Mouse (Mus musculus): ENCODE data around the gene Gna11. TPM values are rescaled to one million over a fixed set of nuclear protein-coding genes. Genes with fewer than 3 reads are reported as not detected.

Gna11 gene
- polyA plus RNA-seq, 1 experiment from 2014 or later, result 73.4 TPM

DNA sequence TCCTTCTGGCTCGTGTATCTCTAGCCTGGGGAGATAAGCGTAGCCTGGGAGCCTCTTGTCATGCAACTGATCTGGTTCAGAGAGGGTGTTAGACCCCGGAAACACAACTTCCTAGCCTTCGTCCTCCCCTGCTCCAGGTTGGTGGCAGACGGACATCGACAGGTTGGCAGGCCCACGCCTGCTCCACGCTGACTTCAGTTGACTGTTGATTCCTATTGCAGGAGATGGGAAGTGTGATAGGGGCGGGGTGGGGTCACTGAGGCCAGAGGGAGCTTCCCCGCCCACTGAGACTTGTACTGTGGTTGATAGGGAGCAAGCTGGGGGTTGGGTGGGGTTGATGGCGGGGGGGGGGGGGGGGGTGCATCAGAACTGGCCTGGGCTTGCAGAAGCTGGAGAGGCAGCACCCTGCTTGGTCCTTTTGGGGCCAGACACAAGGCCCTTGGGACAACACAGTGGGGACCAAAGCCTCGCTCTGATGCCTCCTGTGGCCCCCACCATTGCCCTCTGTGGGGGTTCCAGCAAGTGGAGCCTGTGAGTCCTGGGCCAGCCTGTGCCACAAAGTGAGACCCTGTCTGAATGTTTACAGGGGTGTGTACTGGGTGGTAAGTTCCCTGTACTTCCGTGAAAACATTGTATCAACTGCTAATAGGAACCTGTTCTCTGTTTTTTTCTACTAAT is 19.8 kb downstream of the Gna11 start:
- no peak for DNase-seq (ENCODE audit: extremely low spot score, low spot score)
- peaks cover 15% of the 10 kb centered on the region for H3K36me3 ChIP-seq (replicated peaks)
- H3K9me3 ChIP-seq, result no peaks in the 10 kb centered on the region
- H3K27ac ChIP-seq, result no peak overlapping the region
- WGBS, result 73% methylated on average over 11 of the region's 13 CpGs
- no peak overlapping the region for H3K4me3 ChIP-seq
- peaks cover 26% of the 10 kb centered on the region for H3K27me3 ChIP-seq (ENCODE audit: poor library complexity, severe bottlenecking)
- peaks cover 7% of the 10 kb centered on the region for H3K4me1 ChIP-seq

DNA sequence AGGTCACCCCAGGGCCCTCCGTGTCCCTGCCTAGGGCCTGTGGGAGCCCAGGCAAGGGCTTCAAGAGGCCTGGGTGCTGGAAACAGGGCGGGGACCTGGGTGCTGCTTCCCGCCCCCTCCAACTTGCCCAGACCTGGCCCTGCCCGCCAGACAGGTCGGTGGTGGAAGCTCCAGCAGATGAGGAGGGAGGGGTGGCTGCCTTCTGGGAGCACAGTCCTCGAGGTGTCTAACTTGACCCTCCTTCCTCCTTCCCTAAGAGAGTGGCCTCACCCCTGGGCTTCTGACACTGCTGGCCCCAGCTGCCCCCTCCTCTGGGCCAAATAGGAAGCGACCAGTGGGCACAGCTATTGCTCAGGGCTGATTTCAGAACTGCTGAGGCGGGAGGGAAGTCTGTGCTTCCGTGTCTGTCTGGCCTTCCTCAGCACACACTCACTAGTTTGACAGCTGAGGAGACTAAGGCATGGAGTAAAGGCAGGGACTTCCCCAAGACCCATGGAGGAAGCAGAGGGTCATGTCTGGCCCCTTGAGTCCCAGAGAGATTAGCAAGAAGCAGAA is 20.9 kb downstream of the Gna11 start, which contains the start of gene Gna15:
TSS of gene Gna15 (minus strand) at position 175 of the 555 bp plus-strand sequence.
- Histone ChIP-seq H3K4me1 (peaks cover 7% of the 10 kb centered on the region), H3K9me3 (no peaks in the 10 kb centered on the region), H3K36me3 (replicated peaks) (peaks cover 5% of the 10 kb centered on the region), H3K27ac (no peak within 1 kb of the TSS), H3K4me3 (no peak within 1 kb of the TSS), H3K27me3 (ENCODE audit: poor library complexity, severe bottlenecking) (peaks cover 33% of the 10 kb centered on the region)
- 28% methylated on average over 9 of the region's 9 CpGs for WGBS
- no peak for DNase-seq (ENCODE audit: extremely low spot score, low spot score)

DNA sequence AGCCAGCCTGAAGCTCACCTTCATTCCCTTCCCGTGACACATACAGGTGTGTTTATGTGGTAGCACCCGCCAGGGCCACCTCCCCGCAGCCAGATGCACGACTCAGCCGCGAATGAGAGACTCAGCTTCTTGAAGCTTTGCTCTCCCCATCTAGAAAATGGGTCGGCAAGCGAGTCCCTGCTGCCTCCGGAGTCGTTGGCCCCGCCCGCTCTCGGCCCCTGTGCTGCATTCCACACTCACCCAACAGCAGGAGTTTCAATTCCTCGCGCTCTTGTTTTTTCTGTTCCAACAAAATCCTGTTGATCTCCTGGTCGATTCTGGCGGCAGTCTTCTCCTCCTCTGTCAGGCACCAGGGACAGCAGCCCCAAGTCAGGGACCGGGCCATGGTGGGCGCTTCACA is 21.4 kb downstream of the Gna11 start:
- no peak for DNase-seq (ENCODE audit: extremely low spot score, low spot score)
- Histone ChIP-seq H3K27ac (no peak overlapping the region), H3K27me3 (ENCODE audit: poor library complexity, severe bottlenecking) (peaks cover 33% of the 10 kb centered on the region), H3K4me3 (no peak overlapping the region), H3K9me3 (no peaks in the 10 kb centered on the region), H3K4me1 (peaks cover 7% of the 10 kb centered on the region), H3K36me3 (replicated peaks) (no peaks in the 10 kb centered on the region)
- WGBS, result 22% methylated on average over 19 of the region's 19 CpGs

DNA sequence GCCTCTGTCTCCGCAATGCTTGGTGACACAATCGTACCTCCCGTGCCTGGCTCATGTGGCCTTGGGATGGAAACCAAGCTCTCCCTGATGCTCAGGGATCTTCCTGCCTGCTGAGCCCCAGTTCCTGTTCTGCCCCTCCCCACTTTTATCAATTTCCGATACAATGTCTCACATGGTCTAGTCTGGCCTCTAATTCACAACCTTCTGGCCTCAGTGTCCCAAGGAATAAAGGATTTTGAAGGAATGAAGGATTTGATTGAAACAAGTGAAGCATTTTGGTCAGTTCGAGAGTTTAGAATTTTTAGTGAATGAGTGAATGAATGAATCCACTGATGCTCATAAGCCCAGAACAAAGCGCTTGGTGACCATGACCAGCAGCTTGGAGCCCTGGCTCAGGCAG is 21.8 kb downstream of the Gna11 start:
- no peak for DNase-seq (ENCODE audit: extremely low spot score, low spot score)
- WGBS, result 81% methylated on average over 6 of the region's 6 CpGs
- H3K4me1 ChIP-seq, result peaks cover 7% of the 10 kb centered on the region
- H3K36me3 ChIP-seq (replicated peaks), result no peaks in the 10 kb centered on the region
- no peak overlapping the region for H3K27ac ChIP-seq
- H3K9me3 ChIP-seq, result no peaks in the 10 kb centered on the region
- no peak overlapping the region for H3K4me3 ChIP-seq
- H3K27me3 ChIP-seq (ENCODE audit: poor library complexity, severe bottlenecking), result peaks cover 33% of the 10 kb centered on the region

DNA sequence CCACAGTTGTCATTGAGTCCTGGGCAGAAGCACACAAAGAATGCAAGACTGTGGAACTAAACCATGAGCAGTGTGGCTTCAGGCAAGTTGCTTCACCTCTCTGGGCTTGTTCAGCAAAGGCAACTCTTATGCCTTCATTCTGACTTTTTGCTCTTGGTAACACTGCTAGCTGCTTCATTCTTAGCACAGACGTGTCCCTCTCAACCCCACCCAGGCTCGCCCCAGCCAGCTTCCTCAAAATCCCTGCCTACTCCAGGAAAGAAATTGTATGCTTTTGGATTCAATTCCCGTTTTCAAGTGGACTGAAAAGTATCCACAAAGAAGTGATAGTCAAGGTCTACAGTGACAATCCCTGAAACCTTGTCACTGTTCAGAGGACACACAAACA is 25.0 kb downstream of the Gna11 start:
- WGBS, result 83% methylated on average over 3 of the region's 3 CpGs
- H3K36me3 ChIP-seq (replicated peaks), result no peaks in the 10 kb centered on the region
- H3K4me3 ChIP-seq, result no peak overlapping the region
- no peak overlapping the region for H3K27ac ChIP-seq
- H3K27me3 ChIP-seq (ENCODE audit: poor library complexity, severe bottlenecking), result peaks cover 33% of the 10 kb centered on the region
- H3K9me3 ChIP-seq, result no peaks in the 10 kb centered on the region
- H3K4me1 ChIP-seq, result peaks cover 7% of the 10 kb centered on the region
- no peak for DNase-seq (ENCODE audit: extremely low spot score, low spot score)

DNA sequence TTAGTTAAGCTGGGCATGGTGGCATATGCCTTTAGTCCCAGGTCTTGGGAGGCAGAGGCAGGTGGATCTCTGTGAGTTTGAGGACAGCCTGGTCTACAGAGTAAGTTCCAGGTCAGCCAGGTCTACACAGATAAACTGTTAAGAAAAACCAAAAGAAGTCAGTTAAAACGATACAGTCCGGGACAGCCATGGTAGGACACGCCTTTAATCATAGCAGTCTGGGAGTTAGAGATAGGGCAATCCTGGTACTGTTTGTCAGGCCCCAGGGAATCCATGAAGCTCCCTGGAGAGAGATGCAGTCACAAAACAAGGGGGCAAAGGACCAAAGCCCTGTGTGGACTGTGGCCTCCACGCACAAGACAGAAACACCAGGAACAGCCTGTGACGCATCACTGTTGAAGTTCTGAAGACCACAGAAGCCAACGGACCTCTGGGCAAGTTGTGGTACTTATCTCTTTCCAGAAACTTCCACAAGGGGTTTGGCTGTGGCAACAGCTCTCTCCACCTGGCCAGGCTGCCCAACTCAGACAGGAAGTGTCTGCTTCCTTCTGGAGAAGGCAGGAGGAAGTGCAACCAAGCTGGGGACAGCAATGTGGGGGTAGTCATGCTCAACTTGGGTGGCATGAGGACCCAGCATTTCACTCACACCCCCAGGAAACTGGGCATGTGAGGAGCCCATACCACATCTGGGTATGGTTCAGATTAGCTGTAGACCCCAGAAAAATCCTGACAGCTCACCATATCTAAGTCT is 25.6 kb downstream of the Gna11 start:
- Histone ChIP-seq H3K9me3 (0 out of 2 replicates have a peak, but pooled peaks cover under 1% of the 10 kb centered on the region), H3K4me1 (peaks cover 7% of the 10 kb centered on the region), H3K27ac (no peak overlapping the region), H3K4me3 (no peak overlapping the region), H3K27me3 (ENCODE audit: poor library complexity, severe bottlenecking) (peaks cover 27% of the 10 kb centered on the region), H3K36me3 (replicated peaks) (no peaks in the 10 kb centered on the region)
- no peak for DNase-seq (ENCODE audit: extremely low spot score, low spot score)
- 87% methylated on average over 6 of the region's 6 CpGs for WGBS

DNA sequence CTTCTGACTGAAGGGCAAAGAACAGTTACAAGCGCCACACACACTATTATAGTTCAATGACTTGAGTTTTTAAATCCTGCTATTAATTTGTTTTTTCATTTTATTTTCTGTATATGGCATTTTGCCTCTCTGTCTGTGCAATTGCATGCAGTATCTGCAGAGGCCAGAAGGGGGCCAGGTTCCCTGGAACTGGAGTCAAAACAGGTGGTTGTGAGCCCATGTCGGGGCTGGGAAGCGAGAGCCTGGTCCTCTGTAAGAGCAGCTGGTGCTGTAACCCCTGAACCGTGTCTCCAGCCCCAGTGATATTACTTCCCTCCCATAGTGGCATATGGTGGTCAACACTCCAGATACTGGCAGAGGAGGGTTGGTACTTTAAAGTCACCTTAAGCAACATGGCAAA is 26.4 kb downstream of the Gna11 start:
- Histone ChIP-seq H3K9me3 (0 out of 2 replicates have a peak, but pooled peaks cover 9% of the 10 kb centered on the region), H3K36me3 (replicated peaks) (no peaks in the 10 kb centered on the region), H3K4me1 (0 out of 2 replicates have a peak, but pooled peaks cover under 1% of the 10 kb centered on the region), H3K27me3 (ENCODE audit: poor library complexity, severe bottlenecking) (peaks cover 19% of the 10 kb centered on the region), H3K27ac (no peak overlapping the region), H3K4me3 (no peak overlapping the region)
- WGBS, result 16% methylated on average over 4 of the region's 4 CpGs
- peak; percentile 68 for DNase-seq (ENCODE audit: extremely low spot score, low spot score)

DNA sequence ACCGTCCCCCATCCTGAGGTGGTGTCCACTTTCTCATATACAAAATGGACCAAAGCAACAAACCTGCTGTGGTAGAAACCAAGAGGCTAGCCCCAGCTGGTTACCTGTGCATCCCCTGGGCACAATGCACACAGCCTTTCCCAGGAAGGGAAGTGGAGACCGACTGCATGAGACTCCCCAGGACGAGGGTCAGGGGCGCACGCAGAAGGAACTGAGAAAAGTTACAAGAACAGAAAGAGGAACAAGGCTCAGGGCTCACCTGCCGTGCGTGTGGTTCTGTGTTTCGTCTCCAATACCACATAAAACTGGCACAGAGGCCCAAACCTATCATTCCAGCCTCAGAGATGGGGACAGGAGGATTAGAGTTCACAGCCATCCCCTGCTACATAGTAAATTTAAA is 27.8 kb downstream of the Gna11 start:
- H3K4me3 ChIP-seq, result no peak overlapping the region
- H3K27ac ChIP-seq, result no peak overlapping the region
- no peaks in the 10 kb centered on the region for H3K36me3 ChIP-seq (replicated peaks)
- H3K27me3 ChIP-seq (ENCODE audit: poor library complexity, severe bottlenecking), result peaks cover 22% of the 10 kb centered on the region
- 82% methylated on average over 8 of the region's 8 CpGs for WGBS
- no peak for DNase-seq (ENCODE audit: extremely low spot score, low spot score)
- 0 out of 2 replicates have a peak, but pooled peaks cover 10% of the 10 kb centered on the region for H3K9me3 ChIP-seq
- no peaks in the 10 kb centered on the region for H3K4me1 ChIP-seq

DNA sequence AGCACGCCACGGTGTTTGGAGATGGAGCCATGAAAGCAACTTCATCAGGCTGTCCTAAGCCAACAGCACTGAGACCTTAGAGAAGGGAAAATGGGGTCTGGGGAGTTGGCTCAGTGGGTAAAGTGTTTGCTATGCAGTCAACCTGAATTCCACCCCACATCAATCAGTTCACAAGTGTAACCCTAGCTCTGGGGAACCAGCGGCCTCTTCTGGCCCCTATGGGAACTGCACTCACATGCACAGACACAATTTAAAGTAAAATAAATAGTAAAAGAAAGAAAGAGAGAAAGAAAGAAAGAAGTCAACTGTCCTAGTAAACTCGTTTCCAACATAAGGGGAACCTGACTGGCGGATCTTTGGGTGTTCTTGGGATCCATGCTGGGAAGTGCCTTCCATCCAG is 31.2 kb downstream of the Gna11 start:
- H3K9me3 ChIP-seq, result 0 out of 2 replicates have a peak, but pooled peaks cover 10% of the 10 kb centered on the region
- no peaks in the 10 kb centered on the region for H3K4me1 ChIP-seq
- H3K4me3 ChIP-seq, result no peak overlapping the region
- no peak overlapping the region for H3K27ac ChIP-seq
- no peak for DNase-seq (ENCODE audit: extremely low spot score, low spot score)
- WGBS, result 85% methylated on average over 5 of the region's 5 CpGs
- H3K27me3 ChIP-seq (ENCODE audit: poor library complexity, severe bottlenecking), result peaks cover 28% of the 10 kb centered on the region
- no peaks in the 10 kb centered on the region for H3K36me3 ChIP-seq (replicated peaks)

DNA sequence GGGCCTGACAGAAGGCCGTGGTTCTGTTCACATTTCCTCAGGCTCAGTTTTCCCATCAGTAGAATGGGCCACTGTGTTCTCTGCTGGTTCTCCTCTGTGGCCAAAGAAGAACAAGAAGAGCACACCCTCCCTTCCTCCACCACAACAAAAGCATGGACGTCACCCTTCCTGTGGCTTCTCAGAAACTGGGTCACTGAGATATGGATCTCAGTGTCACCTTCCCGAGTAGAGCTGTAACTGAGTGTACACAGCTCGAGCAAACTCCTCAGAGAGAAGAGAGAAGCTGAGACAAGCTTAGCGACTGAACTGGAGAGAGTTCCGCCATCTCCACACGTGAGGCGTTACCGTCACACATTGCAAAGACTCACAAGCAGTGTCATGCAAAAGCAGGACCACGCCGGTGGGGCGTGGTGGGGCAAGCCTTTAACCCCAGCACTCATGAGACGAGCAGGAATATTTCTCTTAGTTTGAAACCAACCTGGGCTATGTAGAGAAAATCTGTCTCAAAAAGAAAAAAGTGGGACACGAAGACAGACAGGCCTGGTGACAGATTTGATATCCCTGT is 34.7 kb downstream of the Gna11 start:
- H3K4me1 ChIP-seq, result no peaks in the 10 kb centered on the region; the same call in 1 of the 2 replicates
- DNase-seq (ENCODE audit: extremely low spot score, low spot score), result no peak
- H3K27me3 ChIP-seq (ENCODE audit: poor library complexity, severe bottlenecking), result peaks cover 23% of the 10 kb centered on the region
- 85% methylated on average over 14 of the region's 14 CpGs for WGBS
- no peaks in the 10 kb centered on the region for H3K36me3 ChIP-seq (replicated peaks)
- no peak overlapping the region for H3K27ac ChIP-seq
- 0 out of 2 replicates have a peak, but pooled peaks cover 10% of the 10 kb centered on the region for H3K9me3 ChIP-seq
- no peak overlapping the region for H3K4me3 ChIP-seq

DNA sequence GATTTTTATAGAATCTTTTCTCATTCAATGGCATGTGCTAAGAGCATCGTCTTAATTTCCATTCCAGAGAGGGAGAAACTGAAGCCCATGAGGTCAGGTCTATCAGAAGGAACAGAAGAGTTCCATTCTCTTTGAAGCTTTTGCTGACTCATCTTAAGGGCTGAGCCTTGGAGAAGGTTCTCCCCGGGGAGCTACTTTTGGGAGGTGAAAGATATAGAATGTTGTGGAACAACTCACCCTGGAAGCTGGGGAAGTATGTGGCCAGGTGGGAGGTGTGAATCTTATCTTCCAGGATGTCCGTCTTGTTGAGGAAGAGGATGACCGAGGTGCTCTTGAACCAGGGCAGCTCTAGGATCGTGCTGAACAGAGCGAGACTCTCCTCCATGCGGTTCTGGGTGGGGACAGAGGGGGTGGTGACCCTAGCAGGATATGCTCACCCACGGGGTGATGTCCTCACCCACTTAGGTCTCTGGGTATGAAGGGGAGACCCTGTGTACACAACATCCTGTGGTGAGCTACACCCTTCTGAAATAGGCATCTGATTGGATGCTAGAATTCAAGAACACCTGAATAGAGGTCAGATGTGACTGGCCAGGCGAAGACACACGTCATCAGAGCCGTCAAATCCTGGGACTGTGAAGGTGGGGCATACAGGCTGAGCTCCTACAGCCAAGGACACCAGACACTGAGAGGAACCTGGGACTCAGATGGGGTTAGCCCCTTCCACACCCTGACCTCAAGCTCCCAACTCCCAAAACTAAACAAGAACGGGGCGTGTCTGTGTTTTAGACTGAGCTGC is 37.1 kb downstream of the Gna11 start:
- Histone ChIP-seq H3K36me3 (replicated peaks) (no peaks in the 10 kb centered on the region), H3K27me3 (ENCODE audit: poor library complexity, severe bottlenecking) (peaks cover 29% of the 10 kb centered on the region), H3K4me3 (no peak overlapping the region), H3K9me3 (no peaks in the 10 kb centered on the region), H3K27ac (no peak overlapping the region), H3K4me1 (peaks cover 7% of the 10 kb centered on the region)
- no peak for DNase-seq (ENCODE audit: extremely low spot score, low spot score)
- 78% methylated on average over 13 of the region's 13 CpGs for WGBS

DNA sequence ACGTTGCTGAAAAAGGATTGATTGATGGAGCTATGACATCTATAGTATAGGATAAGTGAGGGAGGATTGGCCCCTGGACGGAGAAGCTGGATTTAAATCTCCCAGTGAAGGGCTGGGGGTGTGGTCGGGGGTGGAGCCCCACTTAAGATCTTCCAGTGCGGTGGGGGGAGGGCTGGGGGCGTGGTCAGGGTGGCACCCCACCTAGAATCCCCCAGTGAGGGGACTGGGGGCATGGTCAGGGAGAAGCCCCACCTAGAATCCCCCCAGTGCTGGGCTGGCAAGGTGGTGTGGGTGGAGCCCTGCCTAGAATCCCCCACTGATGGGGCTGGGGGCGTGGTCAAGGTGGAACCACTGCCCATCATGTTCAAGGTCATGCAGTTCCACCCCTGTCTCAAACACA is 37.9 kb downstream of the Gna11 start:
- H3K4me3 ChIP-seq, result no peak overlapping the region

More for the DNA sequence above, 37.9 kb downstream of the Gna11 start:
- peaks cover 12% of the 10 kb centered on the region for H3K4me1 ChIP-seq
- H3K9me3 ChIP-seq, result no peaks in the 10 kb centered on the region
- H3K27me3 ChIP-seq (ENCODE audit: poor library complexity, severe bottlenecking), result peaks cover 25% of the 10 kb centered on the region
- H3K36me3 ChIP-seq (replicated peaks), result no peaks in the 10 kb centered on the region
- H3K27ac ChIP-seq, result no peak overlapping the region
- DNase-seq (ENCODE audit: extremely low spot score, low spot score), result no peak
- WGBS, result 45% methylated on average over 6 of the region's 6 CpGs

Data from forebrain, embryonic 10.5 days (tissue).